Mouse (Mus musculus): ENCODE measurements around the gene A330070K13Rik.
A peak's percentile ranks its signal among the peaks of the same experiment; 100 is the strongest.

Gene A330070K13Rik

GRCm38 (mm10) chr5:130384222-130384912 is at the start of gene A330070K13Rik:
TSS of gene A330070K13Rik (minus strand) at chr5:130384631.
- DNase-seq, result peak; percentile 28

GRCm38 (mm10) chr5:130411516-130411915 is 27.1 kb upstream of the A330070K13Rik start:
- peak; percentile 20 for DNase-seq

- DNase-seq, result no peak
Observed at GRCm38 (mm10) chr5:130409706-130410105, 25.3 kb upstream of the A330070K13Rik start.

- DNase-seq, result peak; percentile 47
Observed at GRCm38 (mm10) chr5:130405201-130405600, 20.8 kb upstream of the A330070K13Rik start.

- DNase-seq, result no peak
Observed at GRCm38 (mm10) chr5:130400136-130400917, 15.9 kb upstream of the A330070K13Rik start.

GRCm38 (mm10) chr5:130395142-130395541 is 10.7 kb upstream of the A330070K13Rik start:
- DNase-seq, result no peak

- DNase-seq, result no peak
Observed at GRCm38 (mm10) chr5:130394386-130394785, 10.0 kb upstream of the A330070K13Rik start.

- no peak for DNase-seq
Observed at GRCm38 (mm10) chr5:130393618-130394355, 9.4 kb upstream of the A330070K13Rik start.

GRCm38 (mm10) chr5:130386418-130386817 is 2.0 kb upstream of the A330070K13Rik start:
- DNase-seq, result no peak

GRCm38 (mm10) chr5:130375411-130375810 is 9.0 kb downstream of the A330070K13Rik start:
- DNase-seq, result no peak

GRCm38 (mm10) chr5:130369237-130369636 is 15.2 kb downstream of the A330070K13Rik start, which contains the start of gene Caln1:
TSS of gene Caln1 (plus strand) at chr5:130369455.
- no peak for DNase-seq

GRCm38 (mm10) chr5:130368236-130368635 is 16.2 kb downstream of the A330070K13Rik start:
- DNase-seq, result no peak

- no peak for DNase-seq
Observed at GRCm38 (mm10) chr5:130363773-130364172, 20.7 kb downstream of the A330070K13Rik start.

GRCm38 (mm10) chr5:130363111-130363510 is 21.3 kb downstream of the A330070K13Rik start:
- DNase-seq, result no peak

GRCm38 (mm10) chr5:130355223-130355622 is 29.2 kb downstream of the A330070K13Rik start:
- no peak for DNase-seq

GRCm38 (mm10) chr5:130345871-130346270 is 38.6 kb downstream of the A330070K13Rik start:
- no peak for DNase-seq

- no peak for DNase-seq
Observed at GRCm38 (mm10) chr5:130344999-130345398, 39.4 kb downstream of the A330070K13Rik start.

GRCm38 (mm10) chr5:130340656-130341055 is 43.8 kb downstream of the A330070K13Rik start:
- DNase-seq, result no peak

GRCm38 (mm10) chr5:130335462-130335861 is 49.0 kb downstream of the A330070K13Rik start:
- DNase-seq, result no peak

- no peak for DNase-seq
Observed at GRCm38 (mm10) chr5:130333971-130334370, 50.5 kb downstream of the A330070K13Rik start.

GRCm38 (mm10) chr5:130333566-130333965 is 50.9 kb downstream of the A330070K13Rik start:
- DNase-seq, result no peak

GRCm38 (mm10) chr5:130331206-130331605 is 53.2 kb downstream of the A330070K13Rik start:
- no peak for DNase-seq

- DNase-seq, result no peak
Observed at GRCm38 (mm10) chr5:130330801-130331200, 53.6 kb downstream of the A330070K13Rik start.

Measured in right cerebral cortex, postnatal 14 days (tissue).